Mouse (Mus musculus): ENCODE measurements at regions not wholly inside any gene's neighbourhood (a gene's known extent, or its start where the extent isn't known, plus 50 kb on each side); places are given as distances from the start of the nearest gene placed in this dataset.

DNA sequence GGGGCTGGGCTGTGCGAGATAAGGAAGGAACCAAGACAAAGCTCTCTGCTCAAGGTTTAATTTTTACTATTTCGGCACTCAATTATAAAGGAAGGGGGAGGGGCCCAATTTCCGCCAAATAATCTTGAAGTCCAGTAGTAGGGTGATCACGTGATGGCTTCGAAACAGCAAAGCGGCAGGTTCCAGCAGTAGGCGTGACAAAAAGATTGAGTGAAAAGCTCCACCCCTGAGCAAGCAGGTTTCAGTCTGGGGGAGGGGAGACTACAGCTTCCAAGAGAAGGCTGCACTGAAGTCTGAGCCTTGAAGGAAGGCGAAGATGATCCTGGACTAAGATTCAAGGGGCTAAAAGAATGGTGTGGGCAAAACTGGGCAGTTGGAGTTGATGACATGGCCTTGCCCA lies 222.9 kb downstream of the Enc1 start:
- WGBS, result 73% methylated on average over 8 of the region's 8 CpGs
- H3K27ac ChIP-seq (ENCODE audit: poor library complexity, severe bottlenecking), result no peak overlapping the region
- no peak overlapping the region for H3K4me2 ChIP-seq
- no peaks in the 10 kb centered on the region; the same call in 1 of the 2 replicates for H3K9me3 ChIP-seq (replicated peaks)
- H3K27me3 ChIP-seq (replicated peaks), result no peaks in the 10 kb centered on the region
- ATAC-seq (ENCODE audit: insufficient number of reproducible peaks, low FRiP score), result peak; percentile 80
- H3K4me3 ChIP-seq, result no peak overlapping the region
- H3K9ac ChIP-seq, result no peak overlapping the region
- H3K4me1 ChIP-seq (replicated peaks), result peaks cover 6% of the 10 kb centered on the region
- no peaks in the 10 kb centered on the region for H3K36me3 ChIP-seq

DNA sequence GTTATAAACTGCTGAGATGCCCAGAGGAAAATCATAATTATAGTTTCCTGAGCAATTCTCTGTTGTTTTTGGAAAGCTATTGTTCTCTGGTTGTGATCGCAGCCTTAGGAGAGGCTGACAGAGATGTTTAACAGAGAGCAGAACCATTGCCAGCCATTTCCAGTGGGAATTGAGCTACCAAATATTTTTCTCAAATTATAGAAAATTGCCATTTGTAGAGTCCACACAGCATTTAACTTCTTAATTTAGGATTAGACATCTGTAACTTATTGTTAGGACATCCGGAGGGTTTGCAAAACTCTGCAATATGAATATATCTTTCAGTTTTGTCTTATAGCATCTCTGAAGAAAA lies 222.0 kb downstream of the Enc1 start:
- Histone ChIP-seq H3K9me3 (replicated peaks) (no peaks in the 10 kb centered on the region; the same call in 1 of the 2 replicates), H3K4me1 (replicated peaks) (peaks cover 6% of the 10 kb centered on the region), H3K27me3 (replicated peaks) (no peaks in the 10 kb centered on the region), H3K9ac (no peak overlapping the region), H3K4me2 (no peak overlapping the region), H3K4me3 (no peak overlapping the region), H3K27ac (ENCODE audit: poor library complexity, severe bottlenecking) (peak overlapping the region; percentile 76), H3K36me3 (no peaks in the 10 kb centered on the region)
- 75% methylated on average over 2 of the region's 2 CpGs for WGBS
- ATAC-seq (ENCODE audit: insufficient number of reproducible peaks, low FRiP score), result no peak

DNA sequence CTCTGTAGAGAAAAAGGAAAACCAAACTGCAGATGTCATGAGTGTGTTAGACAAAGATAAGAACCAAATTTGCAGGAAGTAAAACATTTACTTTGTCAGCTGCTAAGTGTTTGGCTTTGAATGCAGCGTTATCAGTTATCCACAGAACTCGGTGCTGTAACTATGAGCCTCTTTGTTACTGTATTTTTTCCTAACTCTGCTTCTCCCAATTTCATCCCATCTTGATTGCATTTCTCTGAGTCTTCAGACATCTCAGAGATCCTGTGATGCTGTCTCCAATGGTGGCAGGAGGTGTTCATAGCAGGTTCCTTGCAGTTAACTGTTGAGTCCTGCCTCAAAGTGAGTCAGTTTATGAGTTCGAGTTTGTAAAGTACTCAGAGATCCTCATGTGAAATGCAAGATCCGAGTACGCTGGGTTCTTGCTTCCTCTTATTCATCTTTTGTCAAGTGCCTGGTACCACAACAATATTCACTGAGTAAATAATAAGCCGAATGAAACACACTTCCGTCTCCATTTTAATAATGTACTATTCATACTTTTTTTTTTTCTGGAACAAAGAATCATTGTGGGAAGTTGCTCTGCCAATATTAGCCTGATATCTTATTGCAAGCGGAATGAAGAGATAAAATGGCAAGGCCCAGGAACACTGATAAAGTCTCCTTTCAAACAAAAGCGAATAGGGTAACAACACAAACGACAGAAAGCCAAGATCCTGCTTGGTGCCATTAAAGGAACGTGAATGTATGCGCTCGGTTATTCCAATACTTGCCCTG lies 221.4 kb downstream of the Enc1 start:
- Histone ChIP-seq H3K9me3 (replicated peaks) (no peaks in the 10 kb centered on the region; the same call in 1 of the 2 replicates), H3K4me1 (replicated peaks) (peaks cover 6% of the 10 kb centered on the region), H3K4me2 (no peak overlapping the region), H3K27me3 (replicated peaks) (no peaks in the 10 kb centered on the region), H3K4me3 (no peak overlapping the region), H3K9ac (no peak overlapping the region), H3K27ac (ENCODE audit: poor library complexity, severe bottlenecking) (peak overlapping the region; percentile 81), H3K36me3 (no peaks in the 10 kb centered on the region)
- 45% methylated on average over 13 of the region's 13 CpGs for WGBS
- peak; percentile 87 for ATAC-seq (ENCODE audit: insufficient number of reproducible peaks, low FRiP score)

DNA sequence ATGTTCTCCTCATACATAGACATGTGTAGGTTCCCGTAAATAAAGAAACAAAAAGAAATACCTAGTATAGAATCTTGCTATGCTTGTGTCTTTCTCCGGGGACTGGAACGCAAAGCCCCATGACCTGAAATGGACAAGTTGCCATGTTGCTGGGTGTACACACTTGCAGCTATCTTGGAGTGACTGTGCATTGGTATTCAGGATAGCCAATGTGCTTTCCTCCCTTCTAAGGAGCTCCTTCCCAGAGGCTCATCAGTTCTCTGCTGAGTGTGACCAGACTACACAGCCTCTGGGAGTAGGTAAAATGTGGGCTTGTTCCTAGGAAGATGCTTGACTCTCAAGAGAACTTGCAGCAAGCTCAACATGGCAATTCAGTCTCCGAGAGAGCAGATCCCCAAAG lies 220.3 kb downstream of the Enc1 start:
- Histone ChIP-seq H3K9ac (no peak overlapping the region), H3K9me3 (replicated peaks) (no peaks in the 10 kb centered on the region), H3K27ac (ENCODE audit: poor library complexity, severe bottlenecking) (peak overlapping the region; percentile 64; the same call in 1 of the 2 replicates), H3K4me1 (replicated peaks) (peaks cover 6% of the 10 kb centered on the region), H3K4me2 (no peak overlapping the region), H3K4me3 (no peak overlapping the region), H3K27me3 (replicated peaks) (no peaks in the 10 kb centered on the region), H3K36me3 (no peaks in the 10 kb centered on the region)
- ATAC-seq (ENCODE audit: insufficient number of reproducible peaks, low FRiP score), result no peak
- 91% methylated on average over 4 of the region's 4 CpGs for WGBS

DNA sequence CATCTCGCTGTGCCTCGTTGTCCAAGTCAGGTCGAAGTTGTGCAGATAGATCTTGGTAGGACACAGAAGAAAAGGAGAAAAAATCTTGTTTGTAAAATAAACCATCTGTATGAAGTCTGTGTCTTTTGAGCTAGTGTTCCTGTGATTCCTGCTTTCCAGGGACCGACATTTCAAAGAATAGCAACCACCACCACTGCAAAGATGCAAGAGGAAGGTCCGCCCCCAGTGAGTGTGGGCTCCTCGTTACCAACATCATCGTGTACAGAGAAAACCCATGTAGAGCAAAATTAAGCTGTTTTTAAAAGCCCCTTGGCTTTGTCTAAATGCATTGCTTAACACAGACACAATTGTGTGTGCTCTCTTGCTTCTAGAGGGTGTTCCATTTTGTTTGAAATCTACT lies 218.2 kb downstream of the Enc1 start:
- Histone ChIP-seq H3K4me3 (no peak overlapping the region), H3K36me3 (no peaks in the 10 kb centered on the region), H3K27me3 (replicated peaks) (no peaks in the 10 kb centered on the region), H3K9me3 (replicated peaks) (no peaks in the 10 kb centered on the region), H3K9ac (no peak overlapping the region), H3K4me2 (no peak overlapping the region), H3K4me1 (replicated peaks) (peaks cover 11% of the 10 kb centered on the region), H3K27ac (ENCODE audit: poor library complexity, severe bottlenecking) (no peak overlapping the region)
- no peak for ATAC-seq (ENCODE audit: insufficient number of reproducible peaks, low FRiP score)
- 92% methylated on average over 7 of the region's 7 CpGs for WGBS

DNA sequence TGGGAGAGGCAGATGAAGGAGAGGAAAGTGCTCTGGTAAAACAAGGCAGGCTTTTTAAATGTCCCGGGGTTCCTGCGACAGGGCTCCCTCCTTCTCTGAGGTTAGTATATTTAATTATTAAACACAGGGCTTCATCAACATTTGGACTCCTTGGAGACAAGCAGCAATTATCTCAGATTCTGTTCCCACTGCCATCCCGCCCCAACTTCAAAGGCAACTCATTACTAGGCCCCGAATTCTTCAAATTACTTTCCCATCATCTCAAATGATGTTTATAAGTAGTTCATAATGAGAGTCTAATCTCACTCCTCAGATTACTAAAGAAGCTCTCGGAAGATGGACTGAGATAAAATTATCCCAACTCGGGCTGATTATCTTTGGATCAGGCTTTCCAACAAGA lies 215.1 kb downstream of the Enc1 start:
- no peak overlapping the region for H3K4me2 ChIP-seq
- H3K27ac ChIP-seq (ENCODE audit: poor library complexity, severe bottlenecking), result no peak overlapping the region
- H3K9me3 ChIP-seq (replicated peaks), result no peaks in the 10 kb centered on the region
- no peak for ATAC-seq (ENCODE audit: insufficient number of reproducible peaks, low FRiP score)
- H3K4me1 ChIP-seq (replicated peaks), result peaks cover 27% of the 10 kb centered on the region
- no peak overlapping the region for H3K4me3 ChIP-seq
- no peaks in the 10 kb centered on the region for H3K27me3 ChIP-seq (replicated peaks)
- no peak overlapping the region for H3K9ac ChIP-seq
- 51% methylated on average over 6 of the region's 6 CpGs for WGBS
- H3K36me3 ChIP-seq, result no peaks in the 10 kb centered on the region

DNA sequence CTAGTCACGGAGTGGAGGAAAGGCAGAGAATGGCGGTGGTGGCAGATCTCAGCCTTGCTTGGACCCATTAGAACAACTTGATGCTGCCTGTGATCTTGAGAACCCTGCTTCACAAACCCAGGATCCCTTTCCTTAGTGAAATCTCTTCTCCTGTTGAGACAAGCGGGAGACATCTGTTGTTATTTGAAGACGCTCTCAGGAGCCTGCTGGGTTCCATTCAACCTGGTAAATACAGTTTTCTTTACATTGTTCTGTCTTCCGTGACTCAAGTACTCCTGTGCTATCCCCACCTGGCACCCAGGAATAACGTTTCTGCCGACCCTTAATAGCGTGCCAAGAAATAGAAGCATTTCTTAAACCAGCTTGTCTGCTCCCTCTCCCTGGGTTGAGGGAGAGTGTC lies 213.8 kb downstream of the Enc1 start:
- H3K9me3 ChIP-seq (replicated peaks), result no peaks in the 10 kb centered on the region
- H3K36me3 ChIP-seq, result no peaks in the 10 kb centered on the region
- no peak overlapping the region for H3K4me2 ChIP-seq
- no peak overlapping the region for H3K4me3 ChIP-seq
- no peaks in the 10 kb centered on the region for H3K27me3 ChIP-seq (replicated peaks)
- 77% methylated on average over 8 of the region's 8 CpGs for WGBS
- no peak overlapping the region for H3K9ac ChIP-seq
- H3K4me1 ChIP-seq (replicated peaks), result peaks cover 36% of the 10 kb centered on the region
- no peak overlapping the region for H3K27ac ChIP-seq (ENCODE audit: poor library complexity, severe bottlenecking)
- no peak for ATAC-seq (ENCODE audit: insufficient number of reproducible peaks, low FRiP score)

DNA sequence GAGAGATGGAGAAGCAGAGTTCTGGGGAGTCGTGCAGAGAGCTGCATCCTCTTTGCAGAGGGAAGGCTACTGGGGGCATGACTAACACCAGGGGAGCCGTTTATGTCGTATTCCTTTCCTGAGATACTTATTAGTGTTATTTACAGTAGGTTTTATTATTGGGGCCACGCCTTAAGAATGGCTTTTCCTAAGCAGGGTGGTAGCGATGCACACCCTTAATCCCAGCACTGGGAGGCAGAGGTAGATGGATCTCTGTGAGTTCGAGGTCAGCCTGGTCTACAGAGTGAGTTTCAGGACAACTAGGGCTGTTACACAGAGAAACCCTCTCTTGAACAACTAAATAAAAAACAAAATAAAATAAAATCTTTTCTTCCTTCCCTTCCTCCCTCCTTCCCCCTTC lies 212.6 kb downstream of the Enc1 start:
- Histone ChIP-seq H3K4me3 (no peak overlapping the region), H3K9ac (no peak overlapping the region), H3K9me3 (replicated peaks) (no peaks in the 10 kb centered on the region), H3K36me3 (no peaks in the 10 kb centered on the region), H3K4me2 (peak overlapping the region; percentile 22; the same call in 1 of the 2 replicates), H3K4me1 (replicated peaks) (peaks cover 37% of the 10 kb centered on the region), H3K27ac (ENCODE audit: poor library complexity, severe bottlenecking) (peak overlapping the region; percentile 72), H3K27me3 (replicated peaks) (no peaks in the 10 kb centered on the region)
- ATAC-seq (ENCODE audit: insufficient number of reproducible peaks, low FRiP score), result peak; percentile 30; the same call in 1 of the 2 replicates
- 46% methylated on average over 6 of the region's 6 CpGs for WGBS

DNA sequence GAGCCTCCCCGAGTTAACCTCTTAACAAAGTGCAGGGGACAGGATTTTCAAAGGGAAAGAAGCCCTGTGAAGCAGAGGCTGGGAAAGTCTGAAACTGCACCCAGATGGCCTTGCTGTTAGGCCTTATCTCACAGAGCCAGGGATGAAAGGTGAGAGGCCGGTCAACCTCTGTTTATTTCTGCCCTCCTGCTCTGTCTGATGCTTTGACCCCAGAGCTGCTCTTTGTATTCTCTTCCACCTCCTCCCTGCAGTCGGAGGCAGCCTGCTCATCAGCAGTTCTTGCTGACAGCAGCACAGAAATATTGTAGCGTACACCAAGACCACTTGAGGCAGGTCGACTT lies 212.2 kb downstream of the Enc1 start:
- Histone ChIP-seq H3K4me1 (replicated peaks) (peaks cover 37% of the 10 kb centered on the region), H3K27ac (ENCODE audit: poor library complexity, severe bottlenecking) (peak overlapping the region; percentile 72), H3K27me3 (replicated peaks) (no peaks in the 10 kb centered on the region), H3K4me3 (no peak overlapping the region), H3K9ac (no peak overlapping the region), H3K9me3 (replicated peaks) (no peaks in the 10 kb centered on the region), H3K4me2 (peak overlapping the region; percentile 22; the same call in 1 of the 2 replicates), H3K36me3 (no peaks in the 10 kb centered on the region)
- 2% methylated on average over 5 of the region's 5 CpGs for WGBS
- peak; percentile 96 for ATAC-seq (ENCODE audit: insufficient number of reproducible peaks, low FRiP score)

DNA sequence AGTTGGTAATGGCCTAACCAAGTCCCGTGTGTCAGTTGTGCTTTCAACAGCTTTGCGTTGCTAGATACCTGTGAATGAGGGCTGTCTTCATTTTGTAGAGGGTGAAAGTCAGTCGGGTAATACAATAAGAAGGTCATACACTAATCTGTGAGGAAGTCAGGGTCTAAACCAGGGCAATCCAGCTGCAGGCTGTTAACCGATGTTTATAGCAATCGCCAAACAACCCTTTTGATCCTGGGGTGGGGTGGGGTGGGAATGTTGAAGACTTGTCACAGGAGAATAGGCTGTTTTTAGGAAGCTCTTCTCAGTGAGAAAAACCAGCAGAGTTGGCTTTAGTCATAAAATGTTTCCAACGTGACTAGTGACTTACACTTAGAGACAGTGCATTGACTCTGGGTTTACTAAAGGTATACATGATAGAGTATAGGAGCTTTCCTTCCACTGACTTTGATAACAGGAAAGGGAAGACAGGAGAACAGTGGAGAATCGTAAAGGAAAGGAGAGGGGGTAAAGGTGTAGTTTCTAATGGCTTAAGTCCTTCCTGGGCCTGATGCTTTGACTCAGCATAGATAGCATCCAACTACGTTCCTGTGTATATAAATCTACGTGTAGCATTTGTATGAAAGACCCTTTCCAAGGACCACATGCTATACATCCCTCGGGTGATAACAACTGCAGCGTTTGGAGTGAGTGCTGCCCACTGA lies 211.6 kb downstream of the Enc1 start:
- H3K27me3 ChIP-seq (replicated peaks), result no peaks in the 10 kb centered on the region
- peak; percentile 47 for ATAC-seq (ENCODE audit: insufficient number of reproducible peaks, low FRiP score)
- H3K36me3 ChIP-seq, result no peaks in the 10 kb centered on the region
- H3K27ac ChIP-seq (ENCODE audit: poor library complexity, severe bottlenecking), result peak overlapping the region; percentile 72
- peak overlapping the region; percentile 22; the same call in 1 of the 2 replicates for H3K4me2 ChIP-seq
- no peaks in the 10 kb centered on the region for H3K9me3 ChIP-seq (replicated peaks)
- H3K4me3 ChIP-seq, result no peak overlapping the region
- 30% methylated on average over 11 of the region's 11 CpGs for WGBS
- no peak overlapping the region for H3K9ac ChIP-seq
- peaks cover 37% of the 10 kb centered on the region for H3K4me1 ChIP-seq (replicated peaks)

DNA sequence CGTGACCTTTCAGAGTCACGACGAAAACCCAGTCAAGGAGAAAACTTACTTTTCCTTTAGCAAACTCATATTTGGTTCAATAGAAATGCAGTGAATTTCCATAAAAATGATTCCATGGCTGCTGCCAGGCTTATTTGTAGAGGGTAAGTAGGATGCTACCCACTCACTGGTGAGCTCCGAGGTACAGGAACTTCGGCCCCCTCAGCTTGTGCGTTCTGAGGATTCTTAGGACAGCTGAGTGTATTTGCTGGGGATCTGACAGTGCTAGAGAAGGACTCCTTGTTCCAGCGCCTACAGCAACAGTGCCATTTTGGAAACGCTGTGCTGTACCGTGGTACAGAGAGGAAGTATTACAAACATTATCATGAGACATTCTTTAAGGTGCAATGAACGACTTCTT lies 210.4 kb downstream of the Enc1 start:
- Histone ChIP-seq H3K4me3 (no peak overlapping the region), H3K4me2 (no peak overlapping the region), H3K27ac (ENCODE audit: poor library complexity, severe bottlenecking) (no peak overlapping the region), H3K9ac (no peak overlapping the region), H3K4me1 (replicated peaks) (peaks cover 37% of the 10 kb centered on the region), H3K9me3 (replicated peaks) (no peaks in the 10 kb centered on the region), H3K27me3 (replicated peaks) (no peaks in the 10 kb centered on the region), H3K36me3 (no peaks in the 10 kb centered on the region)
- WGBS, result 62% methylated on average over 10 of the region's 10 CpGs
- ATAC-seq (ENCODE audit: insufficient number of reproducible peaks, low FRiP score), result no peak
